Mouse (Mus musculus): ENCODE results near the gene Fam216a. TPM values are rescaled to one million over a fixed set of nuclear protein-coding genes. Genes with fewer than 3 reads are reported as not detected.
A peak's percentile ranks its signal among the peaks of the same experiment; 100 is the strongest.

The Fam216a gene
- polyA plus RNA-seq, 1 experiment from 2014 or later: 15.9 TPM

DNA sequence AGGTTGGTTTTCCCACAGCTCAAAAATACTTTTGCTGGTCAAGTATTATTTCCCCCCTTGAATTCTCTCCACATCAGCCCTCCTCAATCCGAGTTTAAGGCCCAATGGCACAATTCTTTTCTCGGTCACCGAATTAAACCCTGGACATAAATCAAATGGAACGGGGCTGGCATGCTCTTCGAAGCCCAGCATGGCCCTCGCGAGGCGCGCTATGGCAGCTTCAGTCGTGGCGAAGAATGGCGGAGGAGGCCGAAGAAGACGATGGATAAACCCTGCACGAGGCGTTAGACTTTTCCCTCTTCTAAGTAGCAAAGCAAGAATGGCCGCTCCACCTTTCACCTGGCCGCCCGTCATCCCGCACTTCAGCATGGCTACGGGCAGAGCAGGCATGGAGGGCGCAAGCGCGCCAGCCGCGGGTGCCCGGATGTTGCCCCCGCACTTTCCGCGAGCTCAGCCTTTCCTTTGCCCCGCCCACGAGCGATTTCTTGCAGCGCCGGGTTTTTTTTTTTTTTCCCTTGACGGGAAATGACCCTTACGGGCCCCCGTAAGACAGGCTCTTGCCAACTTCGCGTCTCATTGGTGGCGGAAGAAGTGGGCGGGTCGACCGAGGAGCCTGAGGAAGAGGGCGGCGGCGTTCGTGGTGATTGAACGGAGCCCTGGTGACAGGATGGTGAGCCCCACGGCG lies 18.2 kb downstream of the Fam216a start, which contains the start of the genes Rad9b and Vps29:
Gene Rad9b, minus strand, starts transcription at position 427 of the 685 bp plus-strand sequence.
Gene Vps29, plus strand, starts transcription at position 563 of the 685 bp plus-strand sequence.
- H3K4me2 ChIP-seq (replicated peaks; ENCODE audit: low read depth): peak within 1 kb of the TSS; percentile 75
- no peak for TF ChIP-seq CTCF (IDR thresholded peaks at IDR 0.05; ENCODE audit: low read depth)
- peaks cover 7% of the 10 kb centered on the region; the same call in 1 of the 2 replicates for H3K4me1 ChIP-seq (replicated peaks; ENCODE audit: control insufficient read depth, insufficient read depth, low read length)
- peak within 1 kb of the TSS; percentile 95 for H3K4me3 ChIP-seq (ENCODE audit: low read depth, low read length)
- peak within 1 kb of the TSS; percentile 76 for H3K9ac ChIP-seq (ENCODE audit: low read depth, low read length)
- H3K27me3 ChIP-seq (replicated peaks; ENCODE audit: control insufficient read depth, insufficient read depth, low read length): no peaks in the 10 kb centered on the region
- peak within 1 kb of the TSS; percentile 88 for H3K27ac ChIP-seq (ENCODE audit: low read depth, low read length)
- no peaks in the 10 kb centered on the region; the same call in 1 of the 2 replicates for H3K36me3 ChIP-seq (ENCODE audit: control insufficient read depth, insufficient read depth)
- peak; percentile 96 for ATAC-seq
- 1% methylated on average over 51 of the region's 51 CpGs for WGBS
- no peaks in the 10 kb centered on the region for H3K9me3 ChIP-seq (ENCODE audit: control insufficient read depth)

DNA sequence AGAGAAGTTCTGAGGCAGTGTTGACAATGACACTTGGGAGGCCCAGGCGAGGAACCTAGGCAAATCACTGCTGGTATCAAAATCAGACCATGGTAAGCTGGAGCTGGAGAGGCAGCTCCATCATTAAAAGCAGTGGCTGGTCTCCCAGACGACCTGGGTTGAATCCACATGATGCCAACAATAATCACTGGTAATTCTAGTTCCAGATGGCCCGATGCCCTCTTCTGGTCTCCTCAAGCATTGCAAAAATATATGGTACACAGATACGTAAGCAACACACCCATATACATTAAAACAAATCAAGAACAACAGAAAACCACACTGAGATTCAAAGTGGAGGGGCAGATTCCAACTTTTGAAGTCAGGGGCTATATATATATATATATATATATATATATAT lies 26.4 kb downstream of the Fam216a start:
- 82% methylated on average over 4 of the region's 4 CpGs for WGBS

DNA sequence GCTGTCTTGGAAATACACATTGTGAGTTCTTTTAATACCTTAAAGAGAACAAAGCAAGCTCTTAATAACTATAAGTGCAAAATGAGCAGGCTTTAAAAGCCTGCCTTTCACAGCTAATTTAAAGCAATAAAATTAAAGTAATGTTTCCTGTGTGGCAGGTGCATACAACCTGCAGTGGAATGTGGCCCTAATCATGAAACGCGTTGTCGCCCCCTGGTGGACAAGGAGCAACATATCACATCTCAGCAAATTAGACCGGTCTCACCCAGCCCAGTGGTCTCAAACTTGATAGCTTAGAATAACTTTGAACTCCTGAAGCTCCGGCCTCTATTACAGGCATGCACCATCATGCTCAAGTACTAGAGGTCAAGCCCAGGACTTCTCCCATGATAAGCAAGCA lies 27.9 kb downstream of the Fam216a start:
- Histone ChIP-seq H3K9me3 (ENCODE audit: control insufficient read depth) (no peaks in the 10 kb centered on the region), H3K4me1 (replicated peaks; ENCODE audit: control insufficient read depth, insufficient read depth, low read length) (no peaks in the 10 kb centered on the region), H3K4me2 (replicated peaks; ENCODE audit: low read depth) (0 out of 2 replicates have a peak overlapping the region, but pooled peaks have one; percentile 33), H3K36me3 (ENCODE audit: control insufficient read depth, insufficient read depth) (no peaks in the 10 kb centered on the region), H3K27ac (ENCODE audit: low read depth, low read length) (peak overlapping the region; percentile 68; the same call in 1 of the 2 replicates), H3K9ac (ENCODE audit: low read depth, low read length) (no peak overlapping the region), H3K4me3 (ENCODE audit: low read depth, low read length) (no peak overlapping the region), H3K27me3 (replicated peaks; ENCODE audit: control insufficient read depth, insufficient read depth, low read length) (no peaks in the 10 kb centered on the region)
- peak; percentile 94 for TF ChIP-seq CTCF (IDR thresholded peaks at IDR 0.05; ENCODE audit: low read depth)
- ATAC-seq: peak; percentile 81
- 10% methylated on average over 5 of the region's 5 CpGs for WGBS

More for the DNA sequence above, 26.4 kb downstream of the Fam216a start:
- no peaks in the 10 kb centered on the region for H3K9me3 ChIP-seq (ENCODE audit: control insufficient read depth)
- H3K4me2 ChIP-seq (replicated peaks; ENCODE audit: low read depth): no peak overlapping the region
- H3K27me3 ChIP-seq (replicated peaks; ENCODE audit: control insufficient read depth, insufficient read depth, low read length): no peaks in the 10 kb centered on the region
- TF ChIP-seq CTCF (IDR thresholded peaks at IDR 0.05; ENCODE audit: low read depth): peak; percentile 27
- no peaks in the 10 kb centered on the region for H3K4me1 ChIP-seq (replicated peaks; ENCODE audit: control insufficient read depth, insufficient read depth, low read length)
- H3K27ac ChIP-seq (ENCODE audit: low read depth, low read length): no peak overlapping the region
- H3K4me3 ChIP-seq (ENCODE audit: low read depth, low read length): no peak overlapping the region
- no peaks in the 10 kb centered on the region for H3K36me3 ChIP-seq (ENCODE audit: control insufficient read depth, insufficient read depth)
- ATAC-seq: no peak
- no peak overlapping the region for H3K9ac ChIP-seq (ENCODE audit: low read depth, low read length)

DNA sequence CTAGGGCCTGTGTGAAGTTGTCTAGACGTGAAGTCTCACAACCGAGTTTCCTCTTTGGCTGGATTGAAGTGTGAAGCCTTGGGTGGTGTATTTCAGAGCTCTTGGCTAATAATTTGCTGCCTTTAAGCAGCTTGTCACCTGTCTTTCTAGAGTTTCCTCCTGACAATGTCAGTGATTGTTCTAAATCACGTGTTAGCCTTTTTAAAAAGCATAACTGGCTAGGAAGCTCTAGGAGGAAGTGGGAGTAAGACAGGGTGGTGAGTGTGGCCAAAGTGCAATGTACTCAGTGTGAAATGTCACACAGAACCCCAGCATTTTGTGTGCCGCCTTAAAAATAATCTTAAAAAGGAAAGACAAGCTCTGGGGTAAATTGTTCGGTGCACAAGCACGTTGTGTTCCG lies 28.4 kb downstream of the Fam216a start:
- Histone ChIP-seq H3K27me3 (replicated peaks; ENCODE audit: control insufficient read depth, insufficient read depth, low read length) (no peaks in the 10 kb centered on the region), H3K4me1 (replicated peaks; ENCODE audit: control insufficient read depth, insufficient read depth, low read length) (no peaks in the 10 kb centered on the region), H3K27ac (ENCODE audit: low read depth, low read length) (peak overlapping the region; percentile 68), H3K9ac (ENCODE audit: low read depth, low read length) (no peak overlapping the region), H3K9me3 (ENCODE audit: control insufficient read depth) (no peaks in the 10 kb centered on the region), H3K36me3 (ENCODE audit: control insufficient read depth, insufficient read depth) (no peaks in the 10 kb centered on the region), H3K4me2 (replicated peaks; ENCODE audit: low read depth) (peak overlapping the region; percentile 33; the same call in 1 of the 2 replicates), H3K4me3 (ENCODE audit: low read depth, low read length) (no peak overlapping the region)
- no peak for TF ChIP-seq CTCF (IDR thresholded peaks at IDR 0.05; ENCODE audit: low read depth)
- peak; percentile 94 for ATAC-seq
- WGBS: 28% methylated on average over 7 of the region's 7 CpGs

DNA sequence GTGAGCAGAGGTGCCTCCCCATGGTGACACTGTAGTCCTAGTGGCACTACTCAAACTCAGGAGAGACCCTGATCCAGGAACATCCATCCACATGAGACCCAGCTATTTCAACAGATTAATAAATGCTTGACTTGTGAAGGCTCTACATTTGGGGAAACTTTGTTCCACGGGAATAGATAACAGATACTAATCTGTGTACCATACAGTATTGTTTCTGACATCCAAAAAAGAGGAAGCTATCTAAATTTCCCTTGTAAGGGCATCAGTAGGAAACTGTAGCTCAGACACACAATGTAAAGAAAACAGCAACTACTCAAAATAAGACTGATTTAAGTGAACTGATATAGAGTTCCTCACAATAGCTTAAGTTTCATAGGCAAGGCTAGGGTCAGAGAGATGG lies 29.3 kb downstream of the Fam216a start:
- 65% methylated on average over 1 of the region's 1 CpGs for WGBS
- Histone ChIP-seq H3K9ac (ENCODE audit: low read depth, low read length) (no peak overlapping the region), H3K9me3 (ENCODE audit: control insufficient read depth) (no peaks in the 10 kb centered on the region), H3K36me3 (ENCODE audit: control insufficient read depth, insufficient read depth) (no peaks in the 10 kb centered on the region), H3K27me3 (replicated peaks; ENCODE audit: control insufficient read depth, insufficient read depth, low read length) (no peaks in the 10 kb centered on the region), H3K4me3 (ENCODE audit: low read depth, low read length) (no peak overlapping the region), H3K4me2 (replicated peaks; ENCODE audit: low read depth) (no peak overlapping the region), H3K27ac (ENCODE audit: low read depth, low read length) (no peak overlapping the region), H3K4me1 (replicated peaks; ENCODE audit: control insufficient read depth, insufficient read depth, low read length) (no peaks in the 10 kb centered on the region)
- no peak for TF ChIP-seq CTCF (IDR thresholded peaks at IDR 0.05; ENCODE audit: low read depth)
- ATAC-seq: no peak

DNA sequence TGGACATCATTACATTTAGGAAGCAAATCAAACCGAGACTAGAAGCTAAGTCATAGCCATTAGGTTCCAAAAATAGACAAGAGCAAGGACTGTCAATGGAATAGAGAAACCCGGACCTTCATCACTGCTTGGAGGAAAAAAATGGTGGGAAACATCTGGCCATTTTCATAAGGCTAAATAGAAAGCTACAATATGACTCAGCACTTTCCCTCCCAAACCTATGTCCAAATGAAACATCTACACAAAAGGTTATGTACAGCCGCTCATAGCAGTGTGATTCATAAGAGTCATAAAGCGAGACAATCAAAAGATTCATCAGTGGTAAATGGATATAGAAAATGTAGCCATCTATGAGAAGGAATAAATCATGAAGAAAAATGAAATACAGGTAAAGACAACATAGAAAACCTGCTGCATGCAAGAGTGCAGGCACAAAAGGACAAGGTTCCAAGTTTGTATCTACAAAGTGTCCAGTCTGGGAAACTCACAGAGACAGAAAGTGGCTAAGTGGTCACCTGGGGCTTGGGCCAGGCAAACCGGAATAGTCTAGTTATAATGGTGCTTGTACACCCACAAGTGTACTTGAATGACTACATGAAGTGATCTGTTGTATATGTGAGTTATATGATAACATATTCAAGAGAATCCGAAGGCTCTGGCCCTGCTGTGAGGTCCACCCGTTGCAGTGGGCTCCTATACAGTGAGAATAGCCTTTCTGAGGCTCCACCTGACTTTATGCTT lies 35.4 kb downstream of the Fam216a start:
- Histone ChIP-seq H3K27ac (ENCODE audit: low read depth, low read length) (no peak overlapping the region), H3K4me2 (replicated peaks; ENCODE audit: low read depth) (no peak overlapping the region), H3K36me3 (ENCODE audit: control insufficient read depth, insufficient read depth) (no peaks in the 10 kb centered on the region), H3K9ac (ENCODE audit: low read depth, low read length) (no peak overlapping the region), H3K27me3 (replicated peaks; ENCODE audit: control insufficient read depth, insufficient read depth, low read length) (no peaks in the 10 kb centered on the region), H3K4me3 (ENCODE audit: low read depth, low read length) (no peak overlapping the region), H3K9me3 (ENCODE audit: control insufficient read depth) (no peaks in the 10 kb centered on the region), H3K4me1 (replicated peaks; ENCODE audit: control insufficient read depth, insufficient read depth, low read length) (no peaks in the 10 kb centered on the region)
- ATAC-seq: no peak
- WGBS: 87% methylated on average over 7 of the region's 7 CpGs
- TF ChIP-seq CTCF (IDR thresholded peaks at IDR 0.05; ENCODE audit: low read depth): no peak

All from intestine, postnatal 0 days (tissue).